Mouse (Mus musculus): ENCODE results near the gene Doc2g.

GRCm38 (mm10) chr19:4055216-4055946 is 52.3 kb downstream of the Doc2g start:
- TF ChIP-seq POLR2A (IDR thresholded peaks at IDR 0.05; ENCODE audit: borderline replicate concordance, low read depth, low read length) = no peak
- no peak for TF ChIP-seq CTCF (IDR thresholded peaks at IDR 0.05; ENCODE audit: low read depth, low read length)
